Mouse (Mus musculus) brain, embryonic 14.5 days (tissue): ENCODE measurements around the gene Klhl21. TPM values are rescaled to one million over a fixed set of nuclear protein-coding genes. Genes with fewer than 3 reads are reported as not detected.

Experiments
- DNase-seq: peaks from one replicate; pipeline ENCODE4 v3.0.0-alpha.2; 2011; ENCODE audit warnings: low read depth
- CTCF ChIP-seq: fragments of 200-500 bp; IDR thresholded peaks from 2 replicates; pipeline ENCODE4 v1.5.1; 2012; ENCODE audit warnings: inconsistent platforms, mild to moderate bottlenecking, moderate library complexity, borderline replicate concordance; ENCODE audit not compliant: insufficient read depth, insufficient read length; ENCODE audit errors: extremely low read depth
- POLR2A ChIP-seq: fragments of 200-500 bp; IDR thresholded peaks from 2 replicates; pipeline ENCODE4 v1.6.1; 2012; ENCODE audit warnings: mild to moderate bottlenecking, inconsistent platforms, borderline replicate concordance; ENCODE audit not compliant: poor library complexity, insufficient read depth, insufficient read length, severe bottlenecking; ENCODE audit errors: extremely low read depth
- polyA plus RNA-seq: library from polyadenylated mRNA; depleted of rRNA; stranded (reverse); fragments of >200 nt; gene quantifications from 2 replicates; pipeline ENCODE4 v1.2.3, GENCODE M21; 2012

Klhl21 gene
- polyA plus RNA-seq, 1 experiment, result 5.0 TPM

- DNase-seq, result no peak
- no peak for TF ChIP-seq CTCF
- no peak for TF ChIP-seq POLR2A
Measured at GRCm38 (mm10) chr4:151999481-151999880, 9.1 kb upstream of the Klhl21 start.

- TF ChIP-seq POLR2A (no peak), CTCF (no peak)
- DNase-seq, result no peak
Measured at GRCm38 (mm10) chr4:152000906-152001305, 7.7 kb upstream of the Klhl21 start.

- no peak for DNase-seq
- no peak for TF ChIP-seq POLR2A
Measured at GRCm38 (mm10) chr4:152001335-152001734, 7.3 kb upstream of the Klhl21 start.

GRCm38 (mm10) chr4:152002063-152002462 lies 6.5 kb upstream of the Klhl21 start:
- DNase-seq, result no peak

GRCm38 (mm10) chr4:152006137-152006536 lies 2.5 kb upstream of the Klhl21 start:
- TF ChIP-seq CTCF (no peak), POLR2A (no peak)
- DNase-seq, result no peak

More at GRCm38 (mm10) chr4:152002063-152002462, 6.5 kb upstream of the Klhl21 start:
- no peak for TF ChIP-seq POLR2A
- TF ChIP-seq CTCF, result no peak

- no peak for TF ChIP-seq POLR2A
- no peak for TF ChIP-seq CTCF
- no peak for DNase-seq
Measured at GRCm38 (mm10) chr4:152006812-152007211, 1.8 kb upstream of the Klhl21 start.

- TF ChIP-seq CTCF, result no peak
- TF ChIP-seq POLR2A, result no peak
- no peak for DNase-seq
Measured at GRCm38 (mm10) chr4:152007481-152008147, 989 bp upstream of the Klhl21 start.

GRCm38 (mm10) chr4:152008148-152008500 lies 479 bp upstream of the Klhl21 start:
- TF ChIP-seq POLR2A, result no peak
- no peak for TF ChIP-seq CTCF
- DNase-seq, result no peak

GRCm38 (mm10) chr4:152009076-152010051 lies 761 bp downstream of the Klhl21 start:
- peak; percentile 84 for DNase-seq
- TF ChIP-seq CTCF, result no peak
- TF ChIP-seq POLR2A, result no peak

- TF ChIP-seq CTCF (no peak), POLR2A (no peak)
- peak; percentile 45 for DNase-seq
Measured at GRCm38 (mm10) chr4:152010091-152010706, 1.6 kb downstream of the Klhl21 start.

- TF ChIP-seq POLR2A, result no peak
- TF ChIP-seq CTCF, result no peak
Measured at GRCm38 (mm10) chr4:152010707-152011134, 2.1 kb downstream of the Klhl21 start.

More at GRCm38 (mm10) chr4:152010707-152011134, 2.1 kb downstream of the Klhl21 start:
- DNase-seq, result no peak
